Mouse (Mus musculus) heart, postnatal 0 days (tissue): ENCODE data around the gene Apopt1. TPM values are rescaled to one million over a fixed set of nuclear protein-coding genes. Genes with fewer than 3 reads are reported as not detected.

Experiments used
- ATAC-seq: fragments of 200-750 bp; cut with Nextera tagmentation; 2 replicates; pipeline ENCODE4 v1.8.0; 2017; ENCODE audit warnings: low read depth, moderate number of reproducible peaks, moderate library complexity; ENCODE audit not compliant: insufficient read depth
- DNase-seq: peaks from one replicate; pipeline ENCODE4 v3.0.0-alpha.2; 2016; ENCODE audit warnings: low spot score
- H3K27ac ChIP-seq: fragments of 300-500 bp; sonication (generic); 2 replicates; pipeline ENCODE4 v1.5.1; 2014; ENCODE audit warnings: low read depth, mild to moderate bottlenecking
- H3K27me3 ChIP-seq: fragments of 300-500 bp; sonication (generic); 2 replicates; pipeline ENCODE4 v1.6.1; 2014; ENCODE audit warnings: low read length, mixed read lengths; ENCODE audit not compliant: control insufficient read depth, insufficient read depth
- H3K36me3 ChIP-seq: fragments of 300-500 bp; sonication (generic); replicated peaks from 2 replicates; pipeline ENCODE4 v1.6.1; 2014; ENCODE audit warnings: low read length, mixed read lengths; ENCODE audit not compliant: control insufficient read depth, insufficient read depth
- H3K4me1 ChIP-seq: fragments of 300-500 bp; sonication (generic); 2 replicates; pipeline ENCODE4 v1.6.1; 2014; ENCODE audit warnings: antibody characterized with exemption; ENCODE audit not compliant: control insufficient read depth, insufficient read depth
- H3K4me2 ChIP-seq: fragments of 300-500 bp; sonication (generic); 2 replicates; pipeline ENCODE4 v1.6.1; 2014; ENCODE audit warnings: low read depth, mild to moderate bottlenecking, low read length, moderate library complexity
- H3K4me3 ChIP-seq: fragments of 300-500 bp; sonication (generic); 2 replicates; pipeline ENCODE4 v1.5.1; 2014; ENCODE audit warnings: low read depth, low read length
- H3K9ac ChIP-seq: fragments of 300-500 bp; sonication (generic); replicated peaks from 2 replicates; pipeline ENCODE4 v1.6.1; 2014; ENCODE audit warnings: low read depth, low read length, mixed read lengths
- H3K9me3 ChIP-seq: fragments of 300-500 bp; sonication (generic); replicated peaks from 2 replicates; pipeline ENCODE4 v1.6.1; 2016; ENCODE audit warnings: low read length; ENCODE audit not compliant: control insufficient read depth
- CTCF ChIP-seq: IDR thresholded peaks from 2 replicates; pipeline ENCODE4 v1.5.1; 2016; ENCODE audit warnings: antibody characterized with exemption, control low read depth, low read depth
- EP300 ChIP-seq: IDR thresholded peaks from 2 replicates; pipeline ENCODE4 v1.6.1; 2016; ENCODE audit warnings: antibody characterized with exemption, low read depth
- WGBS: fragments of 180-500 bp; shearing (Covaris S2); extraction: QIAGEN DNeasy Blood & Tissue Kit; methylation state at CpG from one replicate; pipeline ENCODE4 v1.1.7; 2014; 5-methylcytosine and 5-hydroxymethylcytosine counted together
- polyA plus RNA-seq: library from polyadenylated mRNA; unstranded; fragments of >200 nt; fragmentation: Nextera tagmentation; extraction: Ambion mirVana; gene quantifications from 2 replicates; pipeline ENCODE4 v1.2.1, GENCODE M21; 2015
- total RNA-seq: library from RNA; depleted of rRNA; stranded (reverse); fragments of >200 nt; gene quantifications from 2 replicates; pipeline ENCODE4 v1.2.3, GENCODE M21; 2014; ENCODE audit warnings: low replicate concordance

The Apopt1 gene
- total and polyA plus RNA-seq, 2 experiments from 2014 or later = 18.5 to 58.9 TPM

- Histone ChIP-seq H3K4me1 (peaks cover 16% of the 10 kb centered on the region), H3K27me3 (no peaks in the 10 kb centered on the region), H3K4me3 (no peak overlapping the region), H3K9me3 (no peaks in the 10 kb centered on the region), H3K9ac (no peak overlapping the region), H3K36me3 (no peaks in the 10 kb centered on the region), H3K27ac (0 out of 2 replicates have a peak overlapping the region, but pooled peaks have one; percentile 40), H3K4me2 (no peak overlapping the region)
- DNase-seq (no peak), ATAC-seq (peak; percentile 26; the same call in 1 of the 2 replicates)
- 53% methylated on average over 2 of the region's 2 CpGs for WGBS
- no peak for TF ChIP-seq CTCF
- no peak for TF ChIP-seq EP300
Measured at GRCm38 (mm10) chr12:111743419-111743818, 30.4 kb downstream of the Apopt1 start.

GRCm38 (mm10) chr12:111743981-111744423 is 30.9 kb downstream of the Apopt1 start:
- Histone ChIP-seq H3K9me3 (no peaks in the 10 kb centered on the region), H3K4me2 (no peak overlapping the region), H3K27ac (peak overlapping the region; percentile 40; the same call in 1 of the 2 replicates), H3K9ac (no peak overlapping the region), H3K27me3 (no peaks in the 10 kb centered on the region), H3K4me1 (peaks cover 16% of the 10 kb centered on the region), H3K4me3 (no peak overlapping the region), H3K36me3 (no peaks in the 10 kb centered on the region)
- no peak for DNase-seq
- WGBS = 73% methylated on average over 11 of the region's 11 CpGs
- ATAC-seq = no peak
- TF ChIP-seq EP300 (no peak), CTCF (no peak)

GRCm38 (mm10) chr12:111745274-111745673 is 32.2 kb downstream of the Apopt1 start:
- Histone ChIP-seq H3K27ac (0 out of 2 replicates have a peak overlapping the region, but pooled peaks have one; percentile 85), H3K4me3 (no peak overlapping the region), H3K4me1 (peaks cover 19% of the 10 kb centered on the region), H3K9me3 (no peaks in the 10 kb centered on the region), H3K9ac (no peak overlapping the region), H3K4me2 (no peak overlapping the region), H3K27me3 (no peaks in the 10 kb centered on the region), H3K36me3 (no peaks in the 10 kb centered on the region)
- no peak for DNase-seq
- ATAC-seq = no peak
- 77% methylated on average over 6 of the region's 6 CpGs for WGBS
- TF ChIP-seq EP300 = no peak
- TF ChIP-seq CTCF = no peak

GRCm38 (mm10) chr12:111746091-111746490 is 33.0 kb downstream of the Apopt1 start:
- Histone ChIP-seq H3K4me1 (peaks cover 24% of the 10 kb centered on the region), H3K9ac (no peak overlapping the region), H3K27me3 (no peaks in the 10 kb centered on the region), H3K27ac (peak overlapping the region; percentile 85), H3K4me2 (peak overlapping the region; percentile 14), H3K4me3 (no peak overlapping the region), H3K9me3 (no peaks in the 10 kb centered on the region), H3K36me3 (no peaks in the 10 kb centered on the region)
- no peak for TF ChIP-seq CTCF
- DNase-seq (peak; percentile 92), ATAC-seq (peak; percentile 91)
- WGBS = 22% methylated on average over 5 of the region's 5 CpGs

GRCm38 (mm10) chr12:111747421-111747820 is 34.4 kb downstream of the Apopt1 start:
- no peaks in the 10 kb centered on the region for H3K27me3 ChIP-seq
- no peak overlapping the region for H3K9ac ChIP-seq
- DNase-seq = no peak
- WGBS = 76% methylated on average over 7 of the region's 7 CpGs
- no peak overlapping the region for H3K27ac ChIP-seq
- H3K4me2 ChIP-seq = no peak overlapping the region
- no peak overlapping the region for H3K4me3 ChIP-seq
- peaks cover 24% of the 10 kb centered on the region for H3K4me1 ChIP-seq
- no peak for ATAC-seq
- TF ChIP-seq CTCF (no peak), EP300 (no peak)
- H3K9me3 ChIP-seq = no peaks in the 10 kb centered on the region
- H3K36me3 ChIP-seq = no peaks in the 10 kb centered on the region

GRCm38 (mm10) chr12:111750739-111751138 is 37.7 kb downstream of the Apopt1 start:
- Histone ChIP-seq H3K4me1 (peaks cover 22% of the 10 kb centered on the region), H3K9ac (no peak overlapping the region), H3K4me3 (no peak overlapping the region), H3K9me3 (no peaks in the 10 kb centered on the region), H3K36me3 (no peaks in the 10 kb centered on the region), H3K27ac (no peak overlapping the region), H3K4me2 (no peak overlapping the region), H3K27me3 (no peaks in the 10 kb centered on the region)
- WGBS = 77% methylated on average over 3 of the region's 3 CpGs
- no peak for ATAC-seq
- no peak for DNase-seq
- TF ChIP-seq CTCF (no peak), EP300 (no peak)
